In the genomic region with DNA sequence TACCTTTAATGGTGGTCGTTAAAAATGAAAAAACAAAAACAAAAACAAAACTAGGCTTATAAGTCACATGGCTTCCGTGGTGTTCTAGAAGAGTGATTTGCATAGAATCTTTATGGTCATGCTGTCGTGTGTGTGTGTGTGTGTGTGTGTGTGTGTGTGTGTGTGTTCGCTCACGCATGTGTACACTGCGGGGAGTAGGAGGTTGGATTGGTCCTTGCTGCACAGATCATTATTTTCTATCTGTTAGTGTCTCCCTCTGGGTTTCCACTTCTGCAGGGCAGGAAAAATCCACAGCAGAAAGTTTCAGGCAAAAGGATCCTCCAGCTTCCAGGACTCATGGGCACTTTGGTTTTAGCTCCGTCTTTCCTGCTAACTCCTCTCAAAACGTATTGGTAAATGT, we compare ENCODE assay signal across 30 mouse cellular contexts. TPM values are rescaled to one million over a fixed set of nuclear protein-coding genes. Genes with fewer than 3 reads are reported as not detected.
DNase-seq lines count a peak whose midpoint lies in the region; ATAC-seq lines count a peak whose summit lies in the region.
"Had no signal": no experiment of that assay in that cellular context is flagged by ENCODE, and none has a peak within 500 bp of the region (broad histone marks: within the 10 kb centered on the region; RNA-seq: fewer than 3 reads in every experiment).

No protein-coding gene starts in this region.

- H3K27me3 ChIP-seq in hindbrain, embryonic 15.5 days, result no peaks in the 10 kb centered on the region
- peaks cover 59% of the 10 kb centered on the region for H3K27me3 ChIP-seq in hindbrain, embryonic 10.5 days (ENCODE audit: insufficient read depth, poor library complexity, severe bottlenecking)
- H3K27me3 ChIP-seq in midbrain, embryonic 16.5 days (ENCODE audit: control insufficient read depth, insufficient read depth, low read depth, low read length), result no peaks in the 10 kb centered on the region
- H3K27me3 ChIP-seq in midbrain, embryonic 13.5 days, result peaks cover 27% of the 10 kb centered on the region
- peaks cover 54% of the 10 kb centered on the region for H3K27me3 ChIP-seq in kidney, embryonic 16.5 days (ENCODE audit: insufficient read depth, low read length)

- ATAC-seq in hindbrain, embryonic 15.5 days (ENCODE audit: low FRiP score, low read depth), result no peak
- ATAC-seq in midbrain, embryonic 16.5 days, result no peak
- ATAC-seq in midbrain, embryonic 13.5 days, result no peak
- ATAC-seq in kidney, embryonic 16.5 days (ENCODE audit: low FRiP score, low TSS enrichment), result no peak

- peaks cover 6% of the 10 kb centered on the region; the same call in 1 of the 2 replicates for H3K4me1 ChIP-seq in hindbrain, embryonic 15.5 days (replicated peaks)
- peaks cover 20% of the 10 kb centered on the region for H3K4me1 ChIP-seq in hindbrain, embryonic 10.5 days (replicated peaks)
- peaks cover 3% of the 10 kb centered on the region; the same call in 1 of the 2 replicates for H3K4me1 ChIP-seq in midbrain, embryonic 16.5 days (ENCODE audit: control insufficient read depth, insufficient read depth, low read length)
- H3K4me1 ChIP-seq in midbrain, embryonic 13.5 days (replicated peaks), result peaks cover 8% of the 10 kb centered on the region
- H3K4me1 ChIP-seq in kidney, embryonic 16.5 days (ENCODE audit: insufficient read depth, low read length), result peaks cover 14% of the 10 kb centered on the region
- H3K4me1 ChIP-seq: liver, embryonic 15.5 days had no signal

- no peak overlapping the region for H3K27ac ChIP-seq in hindbrain, embryonic 15.5 days (replicated peaks)
- H3K27ac ChIP-seq in hindbrain, embryonic 10.5 days, result no peak overlapping the region
- H3K27ac ChIP-seq in midbrain, embryonic 16.5 days (ENCODE audit: low read length), result peak overlapping the region; percentile 50; the same call in 1 of the 2 replicates
- no peak overlapping the region for H3K27ac ChIP-seq in midbrain, embryonic 13.5 days
- H3K27ac ChIP-seq in kidney, embryonic 16.5 days (ENCODE audit: low read length), result no peak overlapping the region
- H3K27ac ChIP-seq: embryonic facial prominence, embryonic 10.5 days; embryonic facial prominence, embryonic 15.5 days; gastrocnemius, adult 2 months; kidney, postnatal 0 days; limb, embryonic 12.5 days; liver, embryonic 15.5 days; stomach, postnatal 0 days had no signal

- no peaks in the 10 kb centered on the region for H3K9me3 ChIP-seq in hindbrain, embryonic 15.5 days
- H3K9me3 ChIP-seq in hindbrain, embryonic 10.5 days, result no peaks in the 10 kb centered on the region
- H3K9me3 ChIP-seq in midbrain, embryonic 16.5 days (replicated peaks; ENCODE audit: control insufficient read depth, low read length, poor library complexity, severe bottlenecking), result no peaks in the 10 kb centered on the region
- H3K9me3 ChIP-seq in midbrain, embryonic 13.5 days, result no peaks in the 10 kb centered on the region
- H3K9me3 ChIP-seq in kidney, embryonic 16.5 days (ENCODE audit: low read length), result no peaks in the 10 kb centered on the region
- H3K9me3 ChIP-seq: embryonic facial prominence, embryonic 10.5 days; embryonic facial prominence, embryonic 15.5 days; forebrain, embryonic 13.5 days; limb, embryonic 12.5 days; liver, embryonic 15.5 days had no signal

- DNase-seq in cerebellum, postnatal 10 days, result peak; percentile 49 to 52
- no peak for DNase-seq in cerebellum, adult 11 months
- DNase-seq in hindbrain, embryonic 10.5 days (ENCODE audit: low spot score), result no peak
- DNase-seq: adrenal gland, adult 8-10 months; gastrocnemius, adult 2 months; gastrocnemius, postnatal 36 days; heart, adult 18-20 months; heart, postnatal 36 days; kidney, adult 18-20 months; kidney, postnatal 4 days; layer of hippocampus, adult 9-11 months; lung, embryonic 14.5 days; lung, postnatal 14 days; right cerebral cortex, postnatal 4 days; thymus, adult 18-20 months; thymus, postnatal 25 days had no signal

- no peak overlapping the region for H3K9ac ChIP-seq in hindbrain, embryonic 15.5 days
- 0 out of 2 replicates have a peak overlapping the region, but pooled peaks have one; percentile 3 for H3K9ac ChIP-seq in midbrain, embryonic 16.5 days (ENCODE audit: low read depth, low read length)
- no peak overlapping the region for H3K9ac ChIP-seq in midbrain, embryonic 13.5 days (replicated peaks)
- no peak overlapping the region for H3K9ac ChIP-seq in kidney, embryonic 16.5 days (replicated peaks; ENCODE audit: low read length)
- H3K9ac ChIP-seq: embryonic facial prominence, embryonic 15.5 days; limb, embryonic 12.5 days; liver, embryonic 15.5 days; lung, embryonic 14.5 days had no signal

- peak overlapping the region; percentile 72 for H3K4me2 ChIP-seq in hindbrain, embryonic 15.5 days
- H3K4me2 ChIP-seq in midbrain, embryonic 16.5 days (ENCODE audit: low read length), result peak overlapping the region; percentile 28; the same call in 1 of the 2 replicates
- no peak overlapping the region for H3K4me2 ChIP-seq in midbrain, embryonic 13.5 days (replicated peaks)
- H3K4me2 ChIP-seq in kidney, embryonic 16.5 days (replicated peaks; ENCODE audit: low read depth, low read length), result no peak overlapping the region
- H3K4me2 ChIP-seq: embryonic facial prominence, embryonic 15.5 days; heart, embryonic 11.5 days; limb, embryonic 12.5 days; liver, embryonic 15.5 days; lung, embryonic 14.5 days had no signal

- H3K36me3 ChIP-seq in hindbrain, embryonic 15.5 days, result no peaks in the 10 kb centered on the region
- no peaks in the 10 kb centered on the region for H3K36me3 ChIP-seq in hindbrain, embryonic 10.5 days
- no peaks in the 10 kb centered on the region for H3K36me3 ChIP-seq in midbrain, embryonic 16.5 days (ENCODE audit: control insufficient read depth, insufficient read depth, low read length)
- H3K36me3 ChIP-seq in midbrain, embryonic 13.5 days, result no peaks in the 10 kb centered on the region
- H3K36me3 ChIP-seq in kidney, embryonic 16.5 days (ENCODE audit: insufficient read depth, low read length), result no peaks in the 10 kb centered on the region
- H3K36me3 ChIP-seq: embryonic facial prominence, embryonic 10.5 days; embryonic facial prominence, embryonic 15.5 days; G1E; limb, embryonic 12.5 days; liver, embryonic 15.5 days had no signal

- WGBS in hindbrain, embryonic 15.5 days, result 77% methylated on average over 8 of the region's 8 CpGs
- WGBS in hindbrain, embryonic 10.5 days, result 86% methylated on average over 8 of the region's 8 CpGs
- WGBS in midbrain, embryonic 16.5 days, result 77% methylated on average over 8 of the region's 8 CpGs
- 83% methylated on average over 8 of the region's 8 CpGs for WGBS in midbrain, embryonic 13.5 days
- WGBS in kidney, embryonic 16.5 days, result 81% methylated on average over 8 of the region's 8 CpGs

- H3K4me3 ChIP-seq in hindbrain, embryonic 15.5 days, result no peak overlapping the region
- no peak overlapping the region for H3K4me3 ChIP-seq in hindbrain, embryonic 10.5 days
- no peak overlapping the region for H3K4me3 ChIP-seq in midbrain, embryonic 16.5 days (ENCODE audit: low read depth, low read length)
- no peak overlapping the region for H3K4me3 ChIP-seq in midbrain, embryonic 13.5 days (replicated peaks)
- H3K4me3 ChIP-seq in kidney, embryonic 16.5 days (ENCODE audit: low read length), result no peak overlapping the region
- H3K4me3 ChIP-seq: embryonic facial prominence, embryonic 10.5 days; embryonic facial prominence, embryonic 15.5 days; gastrocnemius, adult 2 months; liver, embryonic 15.5 days had no signal

RNA-seq across cellular contexts. Expression of gene Arpp21, which starts 0.8 kb away (rescaled TPM):
- 42.0 and 54.5 TPM in 2 replicates for polyA plus RNA-seq in hindbrain, embryonic 15.5 days (2015; fragmentation: Nextera tagmentation; extraction: Ambion mirVana)
- 2.0 and 2.5 TPM in 2 replicates for polyA plus RNA-seq in hindbrain, embryonic 10.5 days (2016; fragmentation: Nextera tagmentation; extraction: Ambion mirVana)
- 56.9 and 60.3 TPM in 2 replicates for polyA plus RNA-seq in midbrain, embryonic 16.5 days (2015; fragmentation: Nextera tagmentation; extraction: Ambion mirVana)
- polyA plus RNA-seq in midbrain, embryonic 13.5 days (2015; fragmentation: Nextera tagmentation; extraction: Ambion mirVana), result 29.1 and 29.5 TPM in 2 replicates
- 0.78 and 0.79 TPM in 2 replicates for polyA plus RNA-seq in kidney, embryonic 16.5 days (2015; fragmentation: Nextera tagmentation; extraction: Ambion mirVana)
- polyA plus RNA-seq: G1E; liver, adult 2 months had no signal

Comparison
In these comparisons a context has a peak if more than half of its experiments do, and no peak if none do; other contexts are left out.
1. DNase-seq: peak in cerebellum, postnatal 10 days (2 of 2); none in cerebellum, adult 11 months (single experiment) and hindbrain, embryonic 10.5 days (single experiment).
2. H3K4me2 ChIP-seq: peak in hindbrain, embryonic 15.5 days (single experiment) and midbrain, embryonic 16.5 days (single experiment); none in midbrain, embryonic 13.5 days (single experiment) and kidney, embryonic 16.5 days (single experiment).